ENCODE assay signal across 7 mouse cellular contexts in the genomic region with DNA sequence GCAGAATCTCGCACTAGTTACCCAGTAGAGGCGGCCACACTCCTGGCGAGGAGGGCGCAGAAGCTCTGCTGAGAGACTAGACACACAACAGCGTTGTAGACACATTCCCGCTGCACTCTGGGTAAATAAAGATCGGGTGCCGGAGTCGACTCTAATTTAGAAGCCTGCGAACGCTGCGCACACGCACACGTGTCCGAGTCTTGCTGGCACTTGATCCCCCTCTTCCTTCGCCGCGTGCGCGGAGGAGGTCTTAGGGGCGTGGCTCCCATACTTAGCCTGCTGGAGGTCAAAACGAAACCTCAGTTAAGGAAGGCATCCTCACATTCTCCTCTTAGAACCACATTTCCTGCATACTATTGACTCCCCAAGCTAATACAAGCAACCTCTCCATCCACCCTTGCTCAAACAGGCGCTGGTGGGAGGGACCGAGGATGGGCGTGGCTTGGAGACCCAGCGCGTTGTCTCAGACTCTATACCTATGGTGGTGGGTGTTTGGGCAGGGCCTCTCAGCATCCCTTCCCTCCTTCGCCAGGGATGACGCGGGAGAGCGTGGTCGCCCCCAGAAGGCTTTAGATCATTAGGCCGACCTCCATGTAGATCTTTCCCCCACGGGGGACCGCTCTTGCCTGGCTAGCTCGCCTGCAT. TPM values are rescaled to one million over a fixed set of nuclear protein-coding genes. Genes with fewer than 3 reads are reported as not detected.
DNase-seq lines count a peak whose midpoint lies in the region; ATAC-seq lines count a peak whose summit lies in the region.

No protein-coding gene starts in this region.

- under 1% methylated on average over 36 of the region's 36 CpGs for WGBS in hindbrain, embryonic 10.5 days

- peak; percentile 70 for DNase-seq in MN1 (ENCODE audit: low spot score)
- DNase-seq in c-Kit-negative CD71-positive TER-119-positive erythroid progenitor cells, embryonic 14.5 days (ENCODE audit: low read depth, low spot score): peak; percentile 43
- DNase-seq in hindbrain, embryonic 10.5 days (ENCODE audit: low spot score): peak; percentile 65
- peak; percentile 52 to 78 for DNase-seq in layer of hippocampus, postnatal 25 days (ENCODE audit: extremely low spot score in 1 of 2, low spot score in 1 of 2)
- DNase-seq in lung, postnatal 10 days: peak; percentile 80
- peak; percentile 87 to 92 for DNase-seq in right cerebral cortex, postnatal 10 days (ENCODE audit: low spot score in 2 of 2)

- H3K27ac ChIP-seq in hindbrain, embryonic 10.5 days: no peak overlapping the region

- peak; percentile 54 for ATAC-seq in frontal cortex, adult (ENCODE audit: low TSS enrichment)

- peaks cover 100% of the 10 kb centered on the region for H3K27me3 ChIP-seq in hindbrain, embryonic 10.5 days (ENCODE audit: insufficient read depth, poor library complexity, severe bottlenecking)

- peaks cover 75% of the 10 kb centered on the region for H3K4me1 ChIP-seq in hindbrain, embryonic 10.5 days (replicated peaks)

- H3K36me3 ChIP-seq in hindbrain, embryonic 10.5 days: no peaks in the 10 kb centered on the region

- no peaks in the 10 kb centered on the region for H3K9me3 ChIP-seq in hindbrain, embryonic 10.5 days

- peak overlapping the region; percentile 55 for H3K4me3 ChIP-seq in hindbrain, embryonic 10.5 days

RNA-seq across cellular contexts. Expression of a gene that starts 0.5 kb away (rescaled TPM):
- polyA plus RNA-seq in hindbrain, embryonic 10.5 days (2016; fragmentation: Nextera tagmentation; extraction: Ambion mirVana): 0.07 TPM in 1 of 2 replicates, not detected in the other
- 100 to 1,000 TPM; 389 to 394 TPM for total RNA-seq in layer of hippocampus, postnatal 25 days (2021)

RNA-seq across cellular contexts. Expression of a gene that starts 2.2 kb away (rescaled TPM):
- polyA plus RNA-seq in hindbrain, embryonic 10.5 days (2016; fragmentation: Nextera tagmentation; extraction: Ambion mirVana): 5.9 and 6.0 TPM in 2 replicates
- total RNA-seq in layer of hippocampus, postnatal 25 days (2021): under 1 TPM; 0.84 to 0.87 TPM

RNA-seq across cellular contexts. Expression of a gene that starts 15.6 kb away (rescaled TPM):
- 5.1 and 5.8 TPM in 2 replicates for polyA plus RNA-seq in hindbrain, embryonic 10.5 days (2016; fragmentation: Nextera tagmentation; extraction: Ambion mirVana)
- total RNA-seq in layer of hippocampus, postnatal 25 days (2021): 1 to 10 TPM; 2.1 to 2.7 TPM

RNA-seq across cellular contexts. Expression of a gene that starts 28.8 kb away (rescaled TPM):
- polyA plus RNA-seq in hindbrain, embryonic 10.5 days (2016; fragmentation: Nextera tagmentation; extraction: Ambion mirVana): 136 and 150 TPM in 2 replicates
- total RNA-seq in layer of hippocampus, postnatal 25 days (2021): 10 to 100 TPM; 60.1 to 62.4 TPM

RNA-seq across cellular contexts. Expression of a gene that starts 35.5 kb away (rescaled TPM):
- 1.0 TPM in 2 replicates for polyA plus RNA-seq in hindbrain, embryonic 10.5 days (2016; fragmentation: Nextera tagmentation; extraction: Ambion mirVana)
- under 1 TPM in 1 of 2 experiments, not detected in 1; 0.94 TPM for total RNA-seq in layer of hippocampus, postnatal 25 days (2021)
